Mouse (Mus musculus) midbrain, embryonic 11.5 days (tissue): Measurements from ENCODE around the gene Synpo2. TPM values are rescaled to one million over a fixed set of nuclear protein-coding genes. Genes with fewer than 3 reads are reported as not detected.

Source experiments
- ATAC-seq: fragments of 200-750 bp; cut with Nextera tagmentation; 2 replicates; pipeline ENCODE4 v1.8.0; 2017; ENCODE audit warnings: moderate TSS enrichment, moderate library complexity; ENCODE audit not compliant: low FRiP score
- DNase-seq: peaks from one replicate; pipeline ENCODE4 v3.0.0; 2015; ENCODE audit warnings: low spot score; ENCODE audit errors: missing footprints
- H3K27ac ChIP-seq: fragments of 300-500 bp; sonication (generic); 2 replicates; pipeline ENCODE4 v1.5.1; 2014; ENCODE audit warnings: low read depth, low read length
- H3K27me3 ChIP-seq: fragments of 300-500 bp; sonication (generic); 2 replicates; pipeline ENCODE4 v1.6.1; 2014; ENCODE audit warnings: mild to moderate bottlenecking, low read length, moderate library complexity, mixed read lengths; ENCODE audit not compliant: control insufficient read depth, insufficient read depth
- H3K36me3 ChIP-seq: fragments of 300-500 bp; sonication (generic); 2 replicates; pipeline ENCODE4 v1.6.1; 2014; ENCODE audit warnings: mild to moderate bottlenecking, low read length, moderate library complexity, mixed read lengths; ENCODE audit not compliant: control insufficient read depth, insufficient read depth
- H3K4me1 ChIP-seq: fragments of 300-500 bp; sonication (generic); 2 replicates; pipeline ENCODE4 v1.6.1; 2014; ENCODE audit warnings: low read length; ENCODE audit not compliant: control insufficient read depth, insufficient read depth
- H3K4me2 ChIP-seq: fragments of 300-500 bp; sonication (generic); 2 replicates; pipeline ENCODE4 v1.6.1; 2014; ENCODE audit warnings: mild to moderate bottlenecking, moderate library complexity
- H3K4me3 ChIP-seq: fragments of 300-500 bp; sonication (generic); 2 replicates; pipeline ENCODE4 v1.5.1; 2014; ENCODE audit warnings: low read depth, low read length
- H3K9ac ChIP-seq: fragments of 300-500 bp; sonication (generic); 2 replicates; pipeline ENCODE4 v1.6.1; 2014; ENCODE audit warnings: low read length
- H3K9me3 ChIP-seq: fragments of 300-500 bp; sonication (generic); 2 replicates; pipeline ENCODE4 v1.6.1; 2016; ENCODE audit warnings: low read length; ENCODE audit not compliant: control insufficient read depth
- WGBS: fragments of 180-500 bp; shearing (Covaris S2); extraction: QIAGEN DNeasy Blood & Tissue Kit; methylation state at CpG from one replicate; pipeline ENCODE4 v1.1.7; 2014; 5-methylcytosine and 5-hydroxymethylcytosine counted together
- polyA plus RNA-seq: library from polyadenylated mRNA; unstranded; fragments of >200 nt; fragmentation: Nextera tagmentation; extraction: Ambion mirVana; gene quantifications from 2 replicates; pipeline ENCODE4 v1.2.1, GENCODE M21; 2014

Synpo2 gene
- polyA plus RNA-seq, 1 experiment from 2014 or later = 4.8 TPM

DNA sequence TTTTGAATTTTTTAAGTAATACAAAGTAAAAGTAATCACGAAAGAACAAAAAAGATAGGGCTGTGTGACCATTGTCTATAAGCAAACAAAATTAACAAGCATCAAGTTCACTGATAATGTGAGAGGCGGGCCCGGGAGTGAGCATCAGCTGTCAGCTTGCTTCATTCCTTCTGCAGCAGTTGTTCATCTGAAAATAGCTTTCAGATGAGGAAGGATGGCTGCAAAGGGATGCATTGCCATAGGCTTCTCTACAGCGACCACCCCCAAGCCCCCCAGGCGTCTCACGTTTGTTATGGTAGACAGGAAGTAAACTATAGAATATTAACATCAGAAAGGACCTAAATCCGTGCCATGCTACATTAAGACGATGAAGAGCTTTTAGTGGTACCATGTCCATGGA lies 202.1 kb downstream of the Synpo2 start:
- ATAC-seq (no peak), DNase-seq (no peak)
- Histone ChIP-seq H3K27ac (no peak overlapping the region), H3K9ac (no peak overlapping the region), H3K4me1 (no peaks in the 10 kb centered on the region), H3K4me2 (no peak overlapping the region), H3K36me3 (no peaks in the 10 kb centered on the region), H3K9me3 (no peaks in the 10 kb centered on the region), H3K4me3 (no peak overlapping the region), H3K27me3 (no peaks in the 10 kb centered on the region)
- 83% methylated on average over 8 of the region's 8 CpGs for WGBS

Other genes with a start within 250 kb of the Synpo2 start
- not detected in 2 replicates for gene Myoz2, start 201.1 kb downstream of the Synpo2 start, polyA plus RNA-seq
- 21.5 and 25.7 TPM in 2 replicates for gene Sec24d, start 31.3 kb upstream of the Synpo2 start, polyA plus RNA-seq
- gene Mettl14, start 150.0 kb upstream of the Synpo2 start, polyA plus RNA-seq = 34.8 and 37.1 TPM in 2 replicates
- 6.4 and 6.6 TPM in 2 replicates for gene Prss12, start 210.8 kb upstream of the Synpo2 start, polyA plus RNA-seq